Mouse (Mus musculus) left cerebral cortex, postnatal 25 days (tissue): ENCODE data around the gene Hif3a. TPM values are rescaled to one million over a fixed set of nuclear protein-coding genes. Genes with fewer than 3 reads are reported as not detected.
A peak's percentile ranks its signal among the peaks of the same experiment; 100 is the strongest.
"Not testable (repeated sequence)": the region's sequence is repeated elsewhere in the genome, so short reads cannot be mapped to it uniquely, and the experiment has no call there.

Experiments used
- DNase-seq, 2 experiments: peaks; one replicate each; pipeline ENCODE4 v3.0.0; 2022; ENCODE audit warnings: low spot score in 2 of 2, mixed read lengths in 1 of 2
- intact Hi-C: fragments of 180-260 bp; cut with DNase I; formaldehyde crosslinking; loops from one replicate; pipeline ENCODE4 v1.15.1; 2025
- total RNA-seq, 2 experiments: library from RNA; stranded (reverse); gene quantifications; 2 replicates each; pipeline ENCODE4 v1.2.3; 2021

Gene Hif3a
- 1 to 10 TPM; 5.3 to 8.5 TPM for total RNA-seq

GRCm38 (mm10) chr7:17062389-17062788 is at the start of gene Hif3a:
Gene Hif3a (minus strand): TSS chr7:17062427.
- intact Hi-C loops: no loop called here
- DNase-seq: peak; percentile 43 to 64

- DNase-seq, intact Hi-C loops: not testable (repeated sequence)
These were observed 39.4 kb upstream of the Hif3a start for GRCm38 (mm10) chr7:17101631-17102030.

GRCm38 (mm10) chr7:17091280-17091679 is 29.1 kb upstream of the Hif3a start:
- DNase-seq: no peak
- intact Hi-C loops: no loop called here

GRCm38 (mm10) chr7:17090058-17090585 is 27.9 kb upstream of the Hif3a start:
- intact Hi-C loops: no loop called here
- peak in 1 of 2 experiments; percentile 24 for DNase-seq

GRCm38 (mm10) chr7:17087731-17088130 is 25.5 kb upstream of the Hif3a start:
- no peak for DNase-seq
- intact Hi-C loops: no loop called here

GRCm38 (mm10) chr7:17082766-17083165 is 20.5 kb upstream of the Hif3a start:
- intact Hi-C loops: no loop called here
- no peak for DNase-seq

- intact Hi-C loops: no loop called here
- DNase-seq: no peak
These were observed 15.9 kb upstream of the Hif3a start for GRCm38 (mm10) chr7:17078076-17078654.

- no peak for DNase-seq
- intact Hi-C loops: no loop called here
These were observed 14.3 kb upstream of the Hif3a start for GRCm38 (mm10) chr7:17076542-17076941.

- peak; percentile 68 to 74 for DNase-seq
- intact Hi-C loops: loop anchor here (2.0 to 5.0 kb wide), 2 partner anchors 1605 to 1798 kb away; partner anchors contain the start of gene Pglyrp1
These were observed 11.8 kb upstream of the Hif3a start, which contains the start of gene Psg16 for GRCm38 (mm10) chr7:17073904-17074615. Gene Psg16 (plus strand): TSS chr7:17074040.

- no peak for DNase-seq
- intact Hi-C loops: loop anchor here (5.0 kb wide), 1 partner anchor 1799 kb away; the partner anchor contains the start of gene Pglyrp1
These were observed 11.3 kb upstream of the Hif3a start for GRCm38 (mm10) chr7:17073513-17073903.

GRCm38 (mm10) chr7:17067651-17068050 is 5.4 kb upstream of the Hif3a start:
- not testable (repeated sequence) for DNase-seq
- intact Hi-C loops: loop anchor here (5.0 kb wide), 2 partner anchors 115 to 1145 kb away; partner anchors contain the start of gene Selenow

GRCm38 (mm10) chr7:17067000-17067399 is 4.8 kb upstream of the Hif3a start:
- intact Hi-C loops: loop anchor here (1.0 to 5.0 kb wide), 4 partner anchors 65 to 1145 kb away; partner anchors contain the start of gene Selenow
- no peak for DNase-seq

- intact Hi-C loops: loop anchor here (1.0 to 5.0 kb wide), 4 partner anchors 64 to 1144 kb away; partner anchors contain the start of gene Selenow
- peak; percentile 88 to 94 for DNase-seq
These were observed 4.2 kb upstream of the Hif3a start for GRCm38 (mm10) chr7:17066412-17066811.

GRCm38 (mm10) chr7:17065620-17066019 is 3.4 kb upstream of the Hif3a start:
- no peak for DNase-seq
- intact Hi-C loops: loop anchor here (1.0 to 5.0 kb wide), 4 partner anchors 63 to 1143 kb away; partner anchors contain the start of gene Selenow

GRCm38 (mm10) chr7:17062845-17063244 is 618 bp upstream of the Hif3a start:
- no peak for DNase-seq
- intact Hi-C loops: no loop called here

GRCm38 (mm10) chr7:17060782-17061605 is 1.2 kb downstream of the Hif3a start:
- intact Hi-C loops: loop anchor here (1.0 kb wide), 1 partner anchor 34 kb away; the partner anchor contains the start of gene Ppp5c

GRCm38 (mm10) chr7:17060031-17060781 is 2.0 kb downstream of the Hif3a start:
- DNase-seq: peak; percentile 83 to 87
- intact Hi-C loops: loop anchor here (1.0 kb wide), 1 partner anchor 33 kb away; the partner anchor contains the start of gene Ppp5c

More at GRCm38 (mm10) chr7:17060782-17061605, 1.2 kb downstream of the Hif3a start:
- no peak for DNase-seq

GRCm38 (mm10) chr7:17059463-17059844 is 2.8 kb downstream of the Hif3a start:
- intact Hi-C loops: no loop called here
- DNase-seq: no peak
